Mouse (Mus musculus) kidney, adult 2 months (tissue): ENCODE data around the gene Cs. TPM values are rescaled to one million over a fixed set of nuclear protein-coding genes. Genes with fewer than 3 reads are reported as not detected.

Source experiments
- DNase-seq: peaks from one replicate; pipeline ENCODE4 v3.0.0; 2021
- H3K27ac ChIP-seq: fragments of 200-500 bp; 2 replicates; pipeline ENCODE4 v1.5.1; 2012; ENCODE audit warnings: low read depth, low read length, control low read depth, inconsistent platforms; ENCODE audit not compliant: insufficient read depth
- H3K27me3 ChIP-seq: fragments of 200-500 bp; replicated peaks from 2 replicates; pipeline ENCODE4 v1.6.1; 2012; ENCODE audit warnings: mild to moderate bottlenecking, moderate library complexity, low read length, inconsistent platforms; ENCODE audit not compliant: control insufficient read depth, insufficient read depth
- H3K36me3 ChIP-seq: fragments of 200-500 bp; 2 replicates; pipeline ENCODE4 v1.6.1; 2012; ENCODE audit warnings: mild to moderate bottlenecking, moderate library complexity, low read length, inconsistent platforms; ENCODE audit not compliant: control insufficient read depth, insufficient read depth
- H3K4me1 ChIP-seq: fragments of 200-500 bp; 2 replicates; pipeline ENCODE4 v1.6.1; 2011; ENCODE audit warnings: low read length; ENCODE audit not compliant: control insufficient read depth, insufficient read depth
- H3K4me3 ChIP-seq: fragments of 200-500 bp; 2 replicates; pipeline ENCODE4 v1.5.1; 2011; ENCODE audit warnings: mild to moderate bottlenecking, low read depth, low read length, control low read depth; ENCODE audit not compliant: insufficient read depth
- CTCF ChIP-seq: fragments of 200-500 bp; conservative IDR thresholded peaks from 2 replicates; pipeline ENCODE4 v1.5.1; 2011; ENCODE audit warnings: low read depth, mild to moderate bottlenecking, control low read depth, low read length, moderate library complexity, mixed read lengths; ENCODE audit not compliant: insufficient read depth, insufficient read length
- POLR2A ChIP-seq: fragments of 200-500 bp; IDR thresholded peaks from one replicate; pipeline ENCODE4 v1.6.1; 2011; ENCODE audit warnings: low read depth, low read length, control low read depth
- WGBS: fragments of 180-500 bp; shearing (Covaris S2); methylation state at CpG from one replicate; pipeline ENCODE4 v1.1.7; 2018; 5-methylcytosine and 5-hydroxymethylcytosine counted together
- polyA plus RNA-seq: library from polyadenylated mRNA; depleted of rRNA; stranded (reverse); fragments of >200 nt; gene quantifications from 2 replicates; pipeline ENCODE4 v1.2.3, GENCODE M21; 2012

The Cs gene
- polyA plus RNA-seq, 1 experiment, result 273 TPM

- H3K27ac ChIP-seq, result peak overlapping the region; percentile 88
- peak; percentile 84 for DNase-seq
- 2% methylated on average over 4 of the region's 4 CpGs for WGBS
Measured at GRCm38 (mm10) chr10:128335582-128335981, 2.0 kb upstream of the Cs start.

GRCm38 (mm10) chr10:128336195-128336594, 1.3 kb upstream of the Cs start:
- peak; percentile 59 for DNase-seq
- Histone ChIP-seq H3K27me3 (no peaks in the 10 kb centered on the region), H3K4me1 (peaks cover 19% of the 10 kb centered on the region), H3K27ac (peak overlapping the region; percentile 88; the same call in 1 of the 2 replicates), H3K36me3 (no peaks in the 10 kb centered on the region), H3K4me3 (no peak overlapping the region)
- no peak for TF ChIP-seq CTCF
- no peak for TF ChIP-seq POLR2A
- 73% methylated on average over 3 of the region's 3 CpGs for WGBS

More at GRCm38 (mm10) chr10:128335582-128335981, 2.0 kb upstream of the Cs start:
- no peaks in the 10 kb centered on the region for H3K36me3 ChIP-seq
- no peak for TF ChIP-seq POLR2A
- TF ChIP-seq CTCF, result peak; percentile 80
- H3K4me1 ChIP-seq, result peaks cover 19% of the 10 kb centered on the region
- no peak overlapping the region for H3K4me3 ChIP-seq
- H3K27me3 ChIP-seq, result no peaks in the 10 kb centered on the region

- Histone ChIP-seq H3K27ac (peak overlapping the region; percentile 97), H3K4me3 (peak overlapping the region; percentile 78; the same call in 1 of the 2 replicates), H3K27me3 (no peaks in the 10 kb centered on the region), H3K36me3 (no peaks in the 10 kb centered on the region), H3K4me1 (peaks cover 19% of the 10 kb centered on the region)
- WGBS, result 63% methylated on average over 3 of the region's 3 CpGs
- TF ChIP-seq POLR2A (no peak), CTCF (no peak)
- no peak for DNase-seq
Measured at GRCm38 (mm10) chr10:128336597-128336996, 937 bp upstream of the Cs start.

GRCm38 (mm10) chr10:128338415-128338814, 881 bp downstream of the Cs start:
- Histone ChIP-seq H3K36me3 (no peaks in the 10 kb centered on the region), H3K27me3 (no peaks in the 10 kb centered on the region), H3K27ac (peak overlapping the region; percentile 99), H3K4me1 (peaks cover 20% of the 10 kb centered on the region), H3K4me3 (peak overlapping the region; percentile 95)
- DNase-seq, result peak; percentile 42
- no peak for TF ChIP-seq POLR2A
- no peak for TF ChIP-seq CTCF
- 8% methylated on average over 5 of the region's 5 CpGs for WGBS

GRCm38 (mm10) chr10:128338948-128339347, 1.4 kb downstream of the Cs start:
- Histone ChIP-seq H3K27ac (0 out of 2 replicates have a peak overlapping the region, but pooled peaks have one; percentile 26), H3K27me3 (no peaks in the 10 kb centered on the region), H3K36me3 (no peaks in the 10 kb centered on the region), H3K4me3 (peak overlapping the region; percentile 26; the same call in 1 of the 2 replicates), H3K4me1 (peaks cover 21% of the 10 kb centered on the region)
- no peak for DNase-seq
- 22% methylated on average over 2 of the region's 2 CpGs for WGBS
- TF ChIP-seq POLR2A (no peak), CTCF (no peak)

- Histone ChIP-seq H3K27me3 (no peaks in the 10 kb centered on the region), H3K4me1 (peaks cover 26% of the 10 kb centered on the region)
Measured at GRCm38 (mm10) chr10:128340257-128340656, 2.7 kb downstream of the Cs start.

GRCm38 (mm10) chr10:128343436-128343835, 5.9 kb downstream of the Cs start:
- peaks cover 12% of the 10 kb centered on the region for H3K4me1 ChIP-seq
- H3K27me3 ChIP-seq, result no peaks in the 10 kb centered on the region
- H3K4me3 ChIP-seq, result no peak overlapping the region
- 69% methylated on average over 1 of the region's 1 CpGs for WGBS
- no peak overlapping the region for H3K27ac ChIP-seq
- no peak for TF ChIP-seq POLR2A
- no peak for TF ChIP-seq CTCF
- DNase-seq, result no peak
- no peaks in the 10 kb centered on the region for H3K36me3 ChIP-seq

More at GRCm38 (mm10) chr10:128340257-128340656, 2.7 kb downstream of the Cs start:
- Histone ChIP-seq H3K27ac (no peak overlapping the region), H3K4me3 (no peak overlapping the region), H3K36me3 (no peaks in the 10 kb centered on the region)
- TF ChIP-seq CTCF, result 0 out of 2 replicates have a peak, but pooled peaks have one; percentile 12
- no peak for TF ChIP-seq POLR2A
- DNase-seq, result no peak
- WGBS, result 72% methylated on average over 2 of the region's 2 CpGs
